Mouse (Mus musculus) stomach, embryonic 16.5 days (tissue): ENCODE measurements around the gene Esr2. TPM values are rescaled to one million over a fixed set of nuclear protein-coding genes. Genes with fewer than 3 reads are reported as not detected.
"Not testable (repeated sequence)": the region's sequence is repeated elsewhere in the genome, so short reads cannot be mapped to it uniquely, and the experiment has no call there.

Experiments used
- ATAC-seq: fragments of 200-750 bp; cut with Nextera tagmentation; 2 replicates; pipeline ENCODE4 v1.8.0; 2017; ENCODE audit warnings: moderate number of reproducible peaks, moderate TSS enrichment; ENCODE audit not compliant: insufficient read depth, low FRiP score
- H3K27ac ChIP-seq: fragments of 300-500 bp; sonication (generic); 2 replicates; pipeline ENCODE4 v1.5.1; 2014; ENCODE audit warnings: low read length
- H3K27me3 ChIP-seq: fragments of 300-500 bp; sonication (generic); 2 replicates; pipeline ENCODE4 v1.6.1; 2014; ENCODE audit warnings: low read length, control low read depth, mixed read lengths; ENCODE audit not compliant: control insufficient read depth, insufficient read depth
- H3K36me3 ChIP-seq: fragments of 300-500 bp; sonication (generic); 2 replicates; pipeline ENCODE4 v1.6.1; 2014; ENCODE audit warnings: low read length; ENCODE audit not compliant: control insufficient read depth, insufficient read depth
- H3K4me1 ChIP-seq: fragments of 300-500 bp; sonication (generic); 2 replicates; pipeline ENCODE4 v1.6.1; 2014; ENCODE audit warnings: low read length, control low read depth, mixed read lengths; ENCODE audit not compliant: control insufficient read depth, insufficient read depth
- H3K4me2 ChIP-seq: fragments of 300-500 bp; sonication (generic); 2 replicates; pipeline ENCODE4 v1.6.1; 2014; ENCODE audit warnings: low read depth, low read length, mixed read lengths
- H3K4me3 ChIP-seq: fragments of 300-500 bp; sonication (generic); replicated peaks from 2 replicates; pipeline ENCODE4 v1.5.1; 2014; ENCODE audit warnings: mild to moderate bottlenecking, low read length
- H3K9ac ChIP-seq: fragments of 300-500 bp; sonication (generic); 2 replicates; pipeline ENCODE4 v1.6.1; 2014; ENCODE audit warnings: low read length
- H3K9me3 ChIP-seq: fragments of 300-500 bp; sonication (generic); replicated peaks from 2 replicates; pipeline ENCODE4 v1.6.1; 2016; ENCODE audit warnings: low read length, control low read depth; ENCODE audit not compliant: control insufficient read depth
- WGBS: fragments of 180-500 bp; shearing (Covaris S2); extraction: QIAGEN DNeasy Blood & Tissue Kit; methylation state at CpG from one replicate; pipeline ENCODE4 v1.1.7; 2014; 5-methylcytosine and 5-hydroxymethylcytosine counted together
- polyA plus RNA-seq: library from polyadenylated mRNA; unstranded; fragments of >200 nt; fragmentation: Nextera tagmentation; extraction: Ambion mirVana; gene quantifications from 2 replicates; pipeline ENCODE4 v1.2.1, GENCODE M21; 2015

Esr2 gene
- polyA plus RNA-seq: 0.06 TPM in 1 of 2 replicates, not detected in the other

- H3K9me3 ChIP-seq: no peaks in the 10 kb centered on the region
- H3K4me1 ChIP-seq: no peaks in the 10 kb centered on the region
- H3K4me3 ChIP-seq: peak within 1 kb of the TSS; percentile 46
- H3K4me2 ChIP-seq: peak within 1 kb of the TSS; percentile 72
- ATAC-seq: no peak
- H3K27ac ChIP-seq: no peak within 1 kb of the TSS
- no peaks in the 10 kb centered on the region for H3K36me3 ChIP-seq
- WGBS: 1% methylated on average over 39 of the region's 39 CpGs
- peak within 1 kb of the TSS; percentile 56 for H3K9ac ChIP-seq
- no peaks in the 10 kb centered on the region for H3K27me3 ChIP-seq
Measured at GRCm38 (mm10) chr12:76177000-76177863, at the start of gene Esr2. Gene Esr2, minus strand, starts transcription at chr12:76177259.

GRCm38 (mm10) chr12:76222104-76222503, 45.0 kb upstream of the Esr2 start:
- 70% methylated on average over 4 of the region's 8 CpGs for WGBS
- not testable (repeated sequence) for ATAC-seq, H3K4me2 ChIP-seq, H3K9ac ChIP-seq, H3K9me3 ChIP-seq, H3K36me3 ChIP-seq, H3K4me1 ChIP-seq, H3K27ac ChIP-seq, H3K27me3 ChIP-seq, H3K4me3 ChIP-seq

- Histone ChIP-seq H3K9ac (no peak overlapping the region), H3K36me3 (no peaks in the 10 kb centered on the region), H3K4me1 (no peaks in the 10 kb centered on the region), H3K9me3 (no peaks in the 10 kb centered on the region), H3K27me3 (no peaks in the 10 kb centered on the region), H3K27ac (no peak overlapping the region), H3K4me2 (no peak overlapping the region), H3K4me3 (no peak overlapping the region)
- 73% methylated on average over 11 of the region's 11 CpGs for whole genome bisulfite sequencing
- no peak for ATAC-seq
Measured at GRCm38 (mm10) chr12:76216716-76217115, 39.7 kb upstream of the Esr2 start.

GRCm38 (mm10) chr12:76215121-76215520, 38.1 kb upstream of the Esr2 start:
- Histone ChIP-seq H3K27me3 (no peaks in the 10 kb centered on the region), H3K9ac (no peak overlapping the region), H3K4me1 (no peaks in the 10 kb centered on the region), H3K27ac (no peak overlapping the region), H3K9me3 (no peaks in the 10 kb centered on the region), H3K4me2 (no peak overlapping the region), H3K4me3 (no peak overlapping the region), H3K36me3 (no peaks in the 10 kb centered on the region)
- 30% methylated on average over 5 of the region's 5 CpGs for WGBS
- ATAC-seq: no peak

GRCm38 (mm10) chr12:76209429-76209974, 32.4 kb upstream of the Esr2 start:
- ATAC-seq: no peak
- 93% methylated on average over 5 of the region's 5 CpGs for WGBS

GRCm38 (mm10) chr12:76200326-76200725, 23.3 kb upstream of the Esr2 start:
- no peak for ATAC-seq
- Histone ChIP-seq H3K27ac (no peak overlapping the region), H3K36me3 (no peaks in the 10 kb centered on the region), H3K4me1 (peaks cover 8% of the 10 kb centered on the region), H3K4me2 (no peak overlapping the region), H3K27me3 (no peaks in the 10 kb centered on the region), H3K4me3 (no peak overlapping the region), H3K9ac (no peak overlapping the region), H3K9me3 (no peaks in the 10 kb centered on the region)
- 68% methylated on average over 4 of the region's 4 CpGs for WGBS

More at GRCm38 (mm10) chr12:76209429-76209974, 32.4 kb upstream of the Esr2 start:
- Histone ChIP-seq H3K27me3 (no peaks in the 10 kb centered on the region), H3K4me3 (no peak overlapping the region), H3K4me2 (no peak overlapping the region), H3K9me3 (no peaks in the 10 kb centered on the region), H3K36me3 (no peaks in the 10 kb centered on the region), H3K27ac (no peak overlapping the region), H3K4me1 (no peaks in the 10 kb centered on the region), H3K9ac (no peak overlapping the region)

- Histone ChIP-seq H3K36me3 (no peaks in the 10 kb centered on the region), H3K4me1 (peaks cover 8% of the 10 kb centered on the region), H3K9me3 (no peaks in the 10 kb centered on the region), H3K4me2 (peak overlapping the region; percentile 85), H3K4me3 (0 out of 2 replicates have a peak overlapping the region, but pooled peaks have one; percentile 19), H3K27me3 (no peaks in the 10 kb centered on the region), H3K27ac (no peak overlapping the region), H3K9ac (peak overlapping the region; percentile 70)
- 31% methylated on average over 8 of the region's 8 CpGs for WGBS
- peak; percentile 34; the same call in 1 of the 2 replicates for ATAC-seq
Measured at GRCm38 (mm10) chr12:76197071-76197470, 20.0 kb upstream of the Esr2 start.

GRCm38 (mm10) chr12:76196709-76197054, 19.6 kb upstream of the Esr2 start:
- peak overlapping the region; percentile 85 for H3K4me2 ChIP-seq
- H3K27me3 ChIP-seq: no peaks in the 10 kb centered on the region
- ATAC-seq: peak; percentile 26; the same call in 1 of the 2 replicates
- no peaks in the 10 kb centered on the region for H3K9me3 ChIP-seq
- peak overlapping the region; percentile 67; the same call in 1 of the 2 replicates for H3K27ac ChIP-seq
- peaks cover 8% of the 10 kb centered on the region for H3K4me1 ChIP-seq
- peak overlapping the region; percentile 70 for H3K9ac ChIP-seq
- WGBS: 11% methylated on average over 6 of the region's 6 CpGs
- peak overlapping the region; percentile 40 for H3K4me3 ChIP-seq
- H3K36me3 ChIP-seq: no peaks in the 10 kb centered on the region
